Mouse (Mus musculus): ENCODE results near the gene Pou2f1. TPM values are rescaled to one million over a fixed set of nuclear protein-coding genes. Genes with fewer than 3 reads are reported as not detected.

The Pou2f1 gene
- polyA plus RNA-seq, 1 experiment from 2014 or later, result 4.9 TPM

DNA sequence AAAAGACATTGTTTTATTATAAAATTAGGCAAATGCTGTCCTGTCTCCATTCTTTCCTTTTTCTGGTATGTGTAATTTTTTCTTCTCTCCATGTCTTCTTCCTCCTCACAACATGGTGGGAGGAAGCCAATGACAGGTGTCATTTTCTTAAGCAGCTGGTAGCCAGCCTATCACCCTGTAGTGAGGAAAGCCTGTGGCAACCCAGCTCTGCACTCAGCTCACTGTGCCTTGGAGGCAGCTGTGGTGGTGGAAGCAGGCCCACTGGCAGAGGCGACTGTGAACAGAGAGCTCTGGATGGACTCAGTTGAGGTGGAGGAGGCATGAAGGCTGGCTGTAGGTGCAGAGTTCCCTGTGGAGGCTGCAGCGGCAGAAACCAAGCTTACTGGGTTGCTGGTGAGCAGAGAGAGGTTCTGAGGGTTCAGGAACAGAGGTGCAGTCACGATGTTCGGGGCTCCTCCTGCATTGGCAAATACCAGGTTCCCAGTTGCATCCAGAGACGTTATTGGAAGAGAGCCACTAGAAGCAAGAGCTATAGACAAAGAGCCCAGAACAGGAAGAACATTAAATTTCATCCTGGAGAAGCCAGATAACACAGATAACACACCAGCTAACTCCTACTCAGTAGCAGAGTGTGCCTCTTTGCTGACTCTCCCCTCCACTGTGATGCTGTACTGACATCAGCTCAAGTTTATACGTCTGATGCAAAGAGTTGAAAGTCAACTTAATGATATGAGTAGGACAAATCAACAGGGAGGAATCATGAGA is 126.8 kb downstream of the Pou2f1 start:
- WGBS (ENCODE audit: insufficient replicate concordance), result 55% methylated on average over 6 of the region's 6 CpGs
- Histone ChIP-seq H3K4me2 (ENCODE audit: low read depth, low read length) (no peak overlapping the region), H3K4me1 (ENCODE audit: control insufficient read depth, low read depth, low read length) (no peaks in the 10 kb centered on the region), H3K27ac (ENCODE audit: low read length) (no peak overlapping the region), H3K9ac (ENCODE audit: low read depth, low read length) (no peak overlapping the region), H3K27me3 (ENCODE audit: control insufficient read depth, insufficient read depth, low read depth, low read length) (no peaks in the 10 kb centered on the region), H3K36me3 (ENCODE audit: control insufficient read depth, insufficient read depth) (peaks cover 6% of the 10 kb centered on the region), H3K4me3 (ENCODE audit: low read depth, low read length) (no peak overlapping the region), H3K9me3 (replicated peaks; ENCODE audit: control insufficient read depth, low read length) (no peaks in the 10 kb centered on the region)
- no peak for ATAC-seq (ENCODE audit: low read depth)

DNA sequence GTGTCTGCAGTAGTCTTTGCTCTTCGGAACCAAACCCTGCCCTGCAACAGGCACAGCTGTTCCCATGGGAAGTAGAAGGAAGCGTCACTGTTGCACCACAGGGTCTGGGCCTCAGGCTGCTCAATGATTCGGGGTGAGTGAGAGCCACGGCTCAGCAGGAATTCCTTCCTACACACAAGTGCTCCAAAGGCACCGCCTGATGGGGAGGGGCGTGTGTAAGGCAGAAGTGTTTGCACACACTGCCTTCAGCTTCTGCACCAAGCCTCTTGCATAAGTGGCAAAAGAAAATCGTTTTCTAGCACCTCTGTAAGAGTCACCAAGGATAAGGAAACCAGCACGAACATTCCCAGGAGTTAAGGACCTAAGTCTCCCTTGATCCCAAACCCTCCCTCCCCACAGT is 127.8 kb downstream of the Pou2f1 start:
- Histone ChIP-seq H3K9ac (ENCODE audit: low read depth, low read length) (no peak overlapping the region), H3K27ac (ENCODE audit: low read length) (no peak overlapping the region), H3K9me3 (replicated peaks; ENCODE audit: control insufficient read depth, low read length) (no peaks in the 10 kb centered on the region), H3K4me1 (ENCODE audit: control insufficient read depth, low read depth, low read length) (no peaks in the 10 kb centered on the region), H3K4me2 (ENCODE audit: low read depth, low read length) (no peak overlapping the region), H3K27me3 (ENCODE audit: control insufficient read depth, insufficient read depth, low read depth, low read length) (no peaks in the 10 kb centered on the region), H3K36me3 (ENCODE audit: control insufficient read depth, insufficient read depth) (no peaks in the 10 kb centered on the region; the same call in 1 of the 2 replicates), H3K4me3 (ENCODE audit: low read depth, low read length) (no peak overlapping the region)
- no peak for ATAC-seq (ENCODE audit: low read depth)
- 64% methylated on average over 8 of the region's 8 CpGs for WGBS (ENCODE audit: insufficient replicate concordance)

DNA sequence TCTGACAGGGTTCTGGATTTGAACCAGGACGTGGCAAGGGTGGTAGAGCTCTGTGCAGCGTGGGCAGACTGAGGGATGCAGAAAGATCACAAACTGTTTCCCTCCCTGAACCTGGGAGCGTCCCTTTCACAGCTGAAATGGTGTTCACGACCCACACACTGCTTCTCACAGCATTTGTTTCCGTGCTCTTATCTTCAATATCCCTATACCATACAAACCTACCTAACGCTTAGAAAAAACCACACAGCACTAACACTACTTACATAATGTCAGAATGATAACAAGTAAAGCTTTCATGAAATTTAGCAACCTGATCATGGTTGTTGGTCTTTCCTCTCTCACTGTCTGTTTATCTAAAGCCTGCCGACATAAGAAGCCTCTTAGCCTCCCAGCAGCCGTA is 133.8 kb downstream of the Pou2f1 start:
- no peaks in the 10 kb centered on the region for H3K36me3 ChIP-seq (ENCODE audit: control insufficient read depth, insufficient read depth)
- no peak overlapping the region for H3K4me2 ChIP-seq (ENCODE audit: low read depth, low read length)
- no peak overlapping the region for H3K27ac ChIP-seq (ENCODE audit: low read length)
- H3K9me3 ChIP-seq (replicated peaks; ENCODE audit: control insufficient read depth, low read length), result no peaks in the 10 kb centered on the region
- H3K4me1 ChIP-seq (ENCODE audit: control insufficient read depth, low read depth, low read length), result no peaks in the 10 kb centered on the region; the same call in 1 of the 2 replicates
- H3K4me3 ChIP-seq (ENCODE audit: low read depth, low read length), result no peak overlapping the region
- ATAC-seq (ENCODE audit: low read depth), result no peak
- no peaks in the 10 kb centered on the region for H3K27me3 ChIP-seq (ENCODE audit: control insufficient read depth, insufficient read depth, low read depth, low read length)
- 33% methylated on average over 8 of the region's 8 CpGs for WGBS (ENCODE audit: insufficient replicate concordance)
- no peak overlapping the region for H3K9ac ChIP-seq (ENCODE audit: low read depth, low read length)

DNA sequence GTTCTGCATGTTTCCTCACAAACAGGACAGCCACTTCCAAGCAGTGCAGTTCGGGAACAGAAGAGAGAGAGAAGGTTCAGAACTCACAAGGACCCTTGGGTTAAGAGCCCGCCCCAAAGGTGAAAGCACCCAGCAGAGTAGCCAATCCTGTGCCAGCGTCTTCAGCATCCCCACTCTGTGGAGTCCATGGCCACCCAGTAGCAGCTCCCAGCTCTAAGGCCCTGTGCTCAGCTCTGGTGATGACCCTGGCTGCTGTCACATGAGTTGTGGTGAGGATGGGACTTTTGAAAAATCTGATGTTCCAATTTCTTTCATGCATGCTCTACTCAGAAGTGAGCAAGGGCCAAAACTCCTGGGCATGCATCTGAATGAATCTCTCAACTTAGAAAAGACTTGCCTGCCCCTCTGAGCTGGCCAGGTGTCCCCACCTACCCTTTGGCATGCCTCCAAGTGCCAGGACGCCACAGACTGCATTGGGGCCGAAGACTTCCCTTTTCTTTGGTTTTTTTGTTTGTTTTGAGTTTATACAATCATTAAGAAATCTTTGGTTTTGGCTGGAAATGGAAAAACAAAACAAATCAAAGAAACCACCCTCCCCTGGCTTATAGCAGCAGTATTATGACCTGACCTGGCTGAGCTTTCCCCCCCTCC is 135.7 kb downstream of the Pou2f1 start:
- WGBS (ENCODE audit: insufficient replicate concordance), result 75% methylated on average over 5 of the region's 5 CpGs

DNA sequence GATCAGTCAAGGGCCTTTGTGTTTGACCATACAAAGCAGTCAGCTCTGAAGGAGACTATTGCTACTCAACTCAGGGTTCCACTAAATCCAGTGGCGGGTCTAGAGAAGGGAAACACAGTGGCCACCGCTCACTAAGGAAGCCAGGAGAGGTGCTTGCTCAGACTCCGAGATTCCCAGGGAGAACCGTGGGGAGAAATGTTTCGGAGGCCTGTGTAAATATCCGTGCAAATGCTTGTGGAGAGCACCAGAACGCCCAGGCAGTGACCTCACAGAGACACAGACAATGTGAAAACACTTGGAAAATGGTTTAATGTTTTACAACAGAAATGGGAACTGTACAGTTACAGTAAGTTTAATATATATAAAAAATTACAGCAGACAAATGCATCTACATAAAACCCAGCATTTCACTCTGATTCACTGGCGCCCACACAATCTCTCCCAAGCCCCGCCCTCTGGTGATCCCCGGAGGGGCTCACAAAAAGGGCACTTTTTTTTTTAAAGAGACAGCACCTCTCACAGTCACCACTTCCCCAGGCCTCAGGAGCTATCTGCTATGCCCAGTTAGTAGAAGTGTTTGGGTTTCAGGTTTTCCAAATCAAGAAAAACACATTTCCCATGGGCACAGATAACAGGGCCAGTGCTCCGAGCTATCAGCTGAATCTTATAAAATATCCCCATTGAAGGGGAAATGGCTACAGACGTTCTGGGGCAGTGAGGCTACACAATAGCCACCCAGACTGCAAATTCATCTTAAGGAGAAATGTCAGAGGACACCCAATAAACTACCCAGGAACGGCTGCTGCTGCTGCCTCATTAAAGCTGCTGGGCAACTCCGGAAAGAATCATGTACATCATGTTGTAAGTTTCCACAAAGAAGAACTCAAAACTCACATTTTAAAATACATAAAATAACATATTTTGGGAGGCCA is 137.3 kb downstream of the Pou2f1 start:
- Histone ChIP-seq H3K4me1 (ENCODE audit: control insufficient read depth, low read depth, low read length) (no peaks in the 10 kb centered on the region; the same call in 1 of the 2 replicates), H3K4me3 (ENCODE audit: low read depth, low read length) (no peak overlapping the region), H3K9ac (ENCODE audit: low read depth, low read length) (no peak overlapping the region), H3K27ac (ENCODE audit: low read length) (no peak overlapping the region), H3K4me2 (ENCODE audit: low read depth, low read length) (no peak overlapping the region), H3K36me3 (ENCODE audit: control insufficient read depth, insufficient read depth) (no peaks in the 10 kb centered on the region), H3K27me3 (ENCODE audit: control insufficient read depth, insufficient read depth, low read depth, low read length) (no peaks in the 10 kb centered on the region), H3K9me3 (replicated peaks; ENCODE audit: control insufficient read depth, low read length) (no peaks in the 10 kb centered on the region)
- WGBS (ENCODE audit: insufficient replicate concordance), result 49% methylated on average over 14 of the region's 14 CpGs
- ATAC-seq (ENCODE audit: low read depth), result no peak

More for the DNA sequence above, 135.7 kb downstream of the Pou2f1 start:
- no peak overlapping the region for H3K4me3 ChIP-seq (ENCODE audit: low read depth, low read length)
- no peak overlapping the region for H3K27ac ChIP-seq (ENCODE audit: low read length)
- no peaks in the 10 kb centered on the region for H3K9me3 ChIP-seq (replicated peaks; ENCODE audit: control insufficient read depth, low read length)
- H3K4me1 ChIP-seq (ENCODE audit: control insufficient read depth, low read depth, low read length), result no peaks in the 10 kb centered on the region; the same call in 1 of the 2 replicates
- H3K36me3 ChIP-seq (ENCODE audit: control insufficient read depth, insufficient read depth), result no peaks in the 10 kb centered on the region
- H3K27me3 ChIP-seq (ENCODE audit: control insufficient read depth, insufficient read depth, low read depth, low read length), result no peaks in the 10 kb centered on the region
- no peak overlapping the region for H3K4me2 ChIP-seq (ENCODE audit: low read depth, low read length)
- no peak for ATAC-seq (ENCODE audit: low read depth)
- no peak overlapping the region for H3K9ac ChIP-seq (ENCODE audit: low read depth, low read length)

DNA sequence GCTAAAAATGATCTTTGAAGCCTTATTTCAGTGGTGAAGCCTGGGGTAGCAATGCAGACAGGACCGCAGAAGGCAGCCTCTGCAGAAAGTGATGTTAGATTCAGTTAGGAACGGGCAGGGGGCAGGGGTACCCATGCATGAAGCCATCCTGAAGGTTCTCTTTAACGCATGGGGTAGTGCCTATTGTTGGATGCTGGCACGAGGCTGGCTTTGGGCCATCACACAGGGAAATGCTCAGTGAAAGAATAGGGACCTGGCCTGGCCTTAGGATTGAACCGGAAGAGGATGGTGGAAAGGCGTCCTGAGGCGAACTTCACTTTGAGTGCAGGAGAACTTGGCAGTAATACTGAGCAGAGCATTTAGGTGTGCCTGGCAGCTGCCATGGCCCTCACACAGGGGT is 140.4 kb downstream of the Pou2f1 start:
- Histone ChIP-seq H3K36me3 (ENCODE audit: control insufficient read depth, insufficient read depth) (no peaks in the 10 kb centered on the region), H3K9me3 (replicated peaks; ENCODE audit: control insufficient read depth, low read length) (no peaks in the 10 kb centered on the region), H3K27ac (ENCODE audit: low read length) (no peak overlapping the region), H3K9ac (ENCODE audit: low read depth, low read length) (no peak overlapping the region), H3K4me2 (ENCODE audit: low read depth, low read length) (no peak overlapping the region), H3K4me1 (ENCODE audit: control insufficient read depth, low read depth, low read length) (no peaks in the 10 kb centered on the region; the same call in 1 of the 2 replicates), H3K4me3 (ENCODE audit: low read depth, low read length) (no peak overlapping the region), H3K27me3 (ENCODE audit: control insufficient read depth, insufficient read depth, low read depth, low read length) (no peaks in the 10 kb centered on the region)
- WGBS (ENCODE audit: insufficient replicate concordance), result 81% methylated on average over 7 of the region's 7 CpGs
- ATAC-seq (ENCODE audit: low read depth), result no peak

DNA sequence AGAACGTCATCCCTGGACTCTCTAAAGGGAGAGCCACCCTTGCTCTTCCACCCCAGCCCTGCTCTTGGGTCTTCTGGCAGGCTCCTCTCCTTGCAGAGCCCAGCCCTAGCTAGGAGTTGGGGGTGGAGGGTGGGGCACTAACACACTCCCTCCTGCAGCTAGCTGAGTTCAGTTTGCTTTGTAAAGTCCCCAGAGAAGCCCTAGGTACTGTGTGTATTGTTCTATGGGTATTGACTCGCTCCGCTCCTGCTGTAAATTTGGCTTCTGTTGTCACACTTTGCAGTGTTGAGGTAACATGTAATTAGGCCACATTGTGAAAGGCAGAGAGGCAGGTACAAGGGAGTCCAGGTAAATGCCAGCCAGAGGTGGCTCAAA is 141.3 kb downstream of the Pou2f1 start:
- Histone ChIP-seq H3K36me3 (ENCODE audit: control insufficient read depth, insufficient read depth) (no peaks in the 10 kb centered on the region), H3K9me3 (replicated peaks; ENCODE audit: control insufficient read depth, low read length) (no peaks in the 10 kb centered on the region), H3K4me3 (ENCODE audit: low read depth, low read length) (no peak overlapping the region), H3K27me3 (ENCODE audit: control insufficient read depth, insufficient read depth, low read depth, low read length) (no peaks in the 10 kb centered on the region), H3K9ac (ENCODE audit: low read depth, low read length) (no peak overlapping the region), H3K4me2 (ENCODE audit: low read depth, low read length) (no peak overlapping the region), H3K27ac (ENCODE audit: low read length) (no peak overlapping the region), H3K4me1 (ENCODE audit: control insufficient read depth, low read depth, low read length) (no peaks in the 10 kb centered on the region; the same call in 1 of the 2 replicates)
- ATAC-seq (ENCODE audit: low read depth), result no peak
- WGBS (ENCODE audit: insufficient replicate concordance), result 72% methylated on average over 3 of the region's 3 CpGs

DNA sequence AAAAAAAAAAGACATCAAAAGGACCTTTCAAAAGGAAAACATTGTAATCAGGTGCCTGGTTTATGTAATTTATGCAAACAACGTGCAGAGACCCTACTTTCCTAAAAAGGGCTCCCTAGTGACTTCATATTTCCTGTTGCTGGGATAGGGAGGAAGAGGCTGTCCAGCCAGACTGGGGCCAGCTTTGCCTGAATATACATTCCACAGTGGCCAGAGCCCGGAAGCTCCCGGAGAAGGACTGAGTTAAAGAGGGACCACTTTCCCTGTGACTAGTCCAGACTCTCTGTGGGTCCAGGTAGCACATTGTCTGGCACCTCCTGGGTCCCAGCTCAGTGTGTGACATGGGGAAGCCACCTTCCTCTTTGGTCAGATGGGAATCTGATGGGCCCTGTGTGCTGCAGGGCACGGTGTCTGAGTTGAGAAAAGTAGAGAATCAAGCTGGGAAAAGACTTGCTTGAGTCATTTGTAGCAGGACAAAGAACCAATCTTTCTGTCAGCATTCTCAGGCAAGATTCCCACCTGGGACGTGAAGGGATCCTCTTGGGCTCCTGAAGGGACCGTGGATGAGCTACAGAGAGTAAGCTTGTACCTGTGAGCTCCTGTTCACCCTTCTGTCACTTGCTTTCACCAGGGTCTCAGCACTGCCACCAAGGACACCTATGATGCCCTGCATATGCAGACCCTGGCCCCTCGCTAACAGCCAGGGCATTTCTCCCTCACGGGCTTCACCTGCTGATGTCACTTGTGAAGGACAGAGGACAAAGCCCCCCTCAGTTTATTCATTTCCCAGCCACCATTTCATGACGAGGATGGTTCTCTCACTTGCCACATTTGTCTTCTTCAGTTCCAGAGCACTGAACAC is 141.9 kb downstream of the Pou2f1 start:
- no peak overlapping the region for H3K9ac ChIP-seq (ENCODE audit: low read depth, low read length)
- ATAC-seq (ENCODE audit: low read depth), result no peak
- no peak overlapping the region for H3K4me3 ChIP-seq (ENCODE audit: low read depth, low read length)
- H3K4me1 ChIP-seq (ENCODE audit: control insufficient read depth, low read depth, low read length), result no peaks in the 10 kb centered on the region; the same call in 1 of the 2 replicates
- H3K4me2 ChIP-seq (ENCODE audit: low read depth, low read length), result no peak overlapping the region
- no peaks in the 10 kb centered on the region for H3K27me3 ChIP-seq (ENCODE audit: control insufficient read depth, insufficient read depth, low read depth, low read length)
- no peaks in the 10 kb centered on the region for H3K36me3 ChIP-seq (ENCODE audit: control insufficient read depth, insufficient read depth)
- no peaks in the 10 kb centered on the region for H3K9me3 ChIP-seq (replicated peaks; ENCODE audit: control insufficient read depth, low read length)
- WGBS (ENCODE audit: insufficient replicate concordance), result 47% methylated on average over 9 of the region's 9 CpGs
- no peak overlapping the region for H3K27ac ChIP-seq (ENCODE audit: low read length)
